10 mouse cellular contexts compared by ENCODE assay signal in the genomic region with DNA sequence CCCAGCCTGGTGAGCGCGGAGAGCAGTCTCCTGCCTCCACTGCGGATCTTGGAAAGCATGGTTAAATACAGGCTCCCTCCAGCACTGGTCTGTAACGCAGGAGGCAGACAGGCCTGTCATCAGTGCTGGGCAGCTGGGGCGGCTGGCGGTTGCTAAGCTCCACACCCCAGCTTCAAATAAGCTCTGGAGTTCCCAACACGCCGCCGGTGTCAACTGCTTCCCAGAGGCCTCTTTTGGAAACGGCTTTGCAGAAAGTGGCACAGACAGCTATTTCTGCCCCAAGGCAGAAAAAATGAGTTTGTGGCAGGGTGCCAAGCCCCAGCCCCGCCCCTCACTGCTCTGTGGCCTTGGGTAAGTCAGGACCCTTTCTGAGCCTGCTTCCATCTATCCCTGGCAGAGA.
A peak's percentile ranks its signal among the peaks of the same experiment; 100 is the strongest.
DNase-seq lines count a peak whose midpoint lies in the region; ATAC-seq and TF ChIP-seq lines count a peak whose summit lies in the region.
"Had no signal": no experiment of that assay in that cellular context is flagged by ENCODE, and none has a peak within 500 bp of the region (broad histone marks: within the 10 kb centered on the region; RNA-seq: fewer than 3 reads in every experiment).

No protein-coding gene starts in this region.

- H3K36me3 ChIP-seq in kidney, adult 2 months (ENCODE audit: control insufficient read depth, insufficient read depth, low read length), result no peaks in the 10 kb centered on the region
- H3K36me3 ChIP-seq in midbrain, embryonic 15.5 days (replicated peaks), result no peaks in the 10 kb centered on the region

- DNase-seq in kidney, adult 2 months, result peak; percentile 27
- DNase-seq in kidney, adult 9 months, result no peak
- peak; percentile 65 to 78 for DNase-seq in adrenal gland, postnatal 36 days
- DNase-seq in spleen, adult 12 weeks (ENCODE audit: low spot score), result no peak
- no peak for DNase-seq in spleen, postnatal 14 days (ENCODE audit: low spot score in 2 of 2)

- no peak for TF ChIP-seq CTCF in kidney, adult 2 months (conservative IDR thresholded peaks at IDR 0.05; ENCODE audit: insufficient read depth, insufficient read length, low read depth, low read length)

- no peaks in the 10 kb centered on the region for H3K9me3 ChIP-seq in midbrain, embryonic 15.5 days

- peak; percentile 66 for ATAC-seq in frontal cortex, adult (ENCODE audit: low TSS enrichment)
- peak; percentile 51; the same call in 1 of the 2 replicates for ATAC-seq in midbrain, embryonic 15.5 days (replicated peaks)
- no peak for ATAC-seq in erythroid progenitor cell, adult 5-6 weeks (replicated peaks; ENCODE audit: low FRiP score, poor library complexity, severe bottlenecking)

- no peaks in the 10 kb centered on the region for H3K27me3 ChIP-seq in kidney, adult 2 months (replicated peaks; ENCODE audit: control insufficient read depth, insufficient read depth, low read length)
- H3K27me3 ChIP-seq in midbrain, embryonic 15.5 days (replicated peaks), result no peaks in the 10 kb centered on the region

- no peak overlapping the region for H3K4me3 ChIP-seq in kidney, adult 2 months (ENCODE audit: insufficient read depth, low read depth, low read length)
- no peak overlapping the region for H3K4me3 ChIP-seq in midbrain, embryonic 15.5 days
- H3K4me3 ChIP-seq: erythroblast, embryonic 14.5 days had no signal

- no peak for TF ChIP-seq POLR2A in kidney, adult 2 months (IDR thresholded peaks at IDR 0.05; ENCODE audit: low read depth, low read length)

- no peak overlapping the region for H3K27ac ChIP-seq in kidney, adult 2 months (ENCODE audit: insufficient read depth, low read depth, low read length)
- H3K27ac ChIP-seq in midbrain, embryonic 15.5 days, result peak overlapping the region; percentile 42
- H3K27ac ChIP-seq: liver, embryonic 14.5 days had no signal

- no peak overlapping the region for H3K4me2 ChIP-seq in midbrain, embryonic 15.5 days

- H3K4me1 ChIP-seq in kidney, adult 2 months (ENCODE audit: control insufficient read depth, insufficient read depth, low read length), result peaks cover 4% of the 10 kb centered on the region; the same call in 1 of the 2 replicates
- H3K4me1 ChIP-seq in midbrain, embryonic 15.5 days, result peaks cover 15% of the 10 kb centered on the region

- 59% methylated on average over 11 of the region's 11 CpGs for WGBS in kidney, adult 2 months
- 32% methylated on average over 11 of the region's 11 CpGs for WGBS in midbrain, embryonic 15.5 days

- H3K9ac ChIP-seq in midbrain, embryonic 15.5 days, result no peak overlapping the region
- H3K9ac ChIP-seq: liver, embryonic 14.5 days had no signal

Comparison
In these comparisons a context has a peak if more than half of its experiments do, and no peak if none do; other contexts are left out.
1. DNase-seq: peak in kidney, adult 2 months (single experiment) and adrenal gland, postnatal 36 days (2 of 2); none in kidney, adult 9 months (single experiment), spleen, adult 12 weeks (single experiment) and spleen, postnatal 14 days (0 of 2).